Mouse (Mus musculus): ENCODE results near the gene Ephb1.

DNA sequence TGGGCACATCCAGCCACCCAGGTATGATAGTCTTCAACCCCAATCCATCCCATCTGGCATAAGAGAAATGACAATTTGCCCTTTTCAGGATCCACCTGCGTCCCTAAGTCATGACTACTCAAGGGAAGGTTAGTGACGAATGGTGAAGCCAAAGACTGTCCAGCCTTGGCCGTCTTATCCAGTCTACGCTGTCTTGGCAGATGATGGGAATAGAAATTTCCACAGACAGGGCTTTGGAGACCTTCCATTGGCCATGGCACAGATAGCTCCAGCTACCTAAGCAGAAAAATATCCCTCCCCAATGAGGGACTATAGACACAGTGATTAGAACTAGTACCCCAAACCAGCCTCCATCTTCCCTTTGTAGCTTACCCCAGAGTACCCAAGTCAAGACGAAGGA is 98.1 kb downstream of the Ephb1 start:
- TF ChIP-seq CTCF (IDR thresholded peaks at IDR 0.05; ENCODE audit: low read depth), result no peak
- no peak for TF ChIP-seq EP300 (optimal IDR thresholded peaks at IDR 0.05)
